Mouse (Mus musculus) hematopoietic stem cell, adult 5-6 weeks (primary cell): ENCODE results near the gene Peg10. TPM values are rescaled to one million over a fixed set of nuclear protein-coding genes. Genes with fewer than 3 reads are reported as not detected.
A peak's percentile ranks its signal among the peaks of the same experiment; 100 is the strongest.
"Not testable (repeated sequence)": the region's sequence is repeated elsewhere in the genome, so short reads cannot be mapped to it uniquely, and the experiment has no call there.

Experiments used
- ATAC-seq, 2 experiments: fragments of 125-278 bp in 1 of 2; replicated peaks in 1 of 2; 2 replicates each; pipeline ENCODE4 v1.8.0; 2016 to 2017; ENCODE audit warnings: inconsistent platforms in 2 of 2, mild to moderate bottlenecking in 2 of 2, moderate number of reproducible peaks in 2 of 2, low read depth in 1 of 2, moderate TSS enrichment in 1 of 2; ENCODE audit not compliant: low FRiP score in 2 of 2, poor library complexity in 2 of 2, severe bottlenecking in 2 of 2, insufficient read depth in 1 of 2, low TSS enrichment in 1 of 2
- total RNA-seq: library from RNA; stranded (forward); fragments of 172-1452, 232-1000 nt; gene quantifications from 2 replicates; pipeline ENCODE4 v1.2.3, GENCODE M21; 2017

Gene Peg10
- total RNA-seq, 1 experiment from 2014 or later = 0.05 TPM

DNA sequence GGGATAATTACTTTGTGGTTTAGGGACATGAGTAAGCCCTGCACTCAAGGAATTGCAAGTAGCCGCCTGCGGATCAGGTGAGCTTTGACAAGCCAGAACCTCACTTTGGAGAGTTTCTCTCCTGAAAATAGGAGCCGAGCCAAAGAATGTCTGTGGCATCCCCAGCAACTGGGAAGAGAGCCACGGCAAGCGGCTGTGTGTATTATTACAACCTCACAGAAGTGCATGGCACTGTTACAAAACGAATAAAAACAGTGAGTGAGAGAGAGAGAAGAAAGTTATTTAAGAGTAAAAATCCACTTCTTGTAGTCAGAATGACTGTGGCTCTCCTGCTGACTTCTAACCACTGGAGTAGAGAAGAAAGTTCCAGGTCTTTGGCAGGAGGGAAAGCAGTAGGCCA is 6.6 kb upstream of the Peg10 start:
- ATAC-seq = no peak

DNA sequence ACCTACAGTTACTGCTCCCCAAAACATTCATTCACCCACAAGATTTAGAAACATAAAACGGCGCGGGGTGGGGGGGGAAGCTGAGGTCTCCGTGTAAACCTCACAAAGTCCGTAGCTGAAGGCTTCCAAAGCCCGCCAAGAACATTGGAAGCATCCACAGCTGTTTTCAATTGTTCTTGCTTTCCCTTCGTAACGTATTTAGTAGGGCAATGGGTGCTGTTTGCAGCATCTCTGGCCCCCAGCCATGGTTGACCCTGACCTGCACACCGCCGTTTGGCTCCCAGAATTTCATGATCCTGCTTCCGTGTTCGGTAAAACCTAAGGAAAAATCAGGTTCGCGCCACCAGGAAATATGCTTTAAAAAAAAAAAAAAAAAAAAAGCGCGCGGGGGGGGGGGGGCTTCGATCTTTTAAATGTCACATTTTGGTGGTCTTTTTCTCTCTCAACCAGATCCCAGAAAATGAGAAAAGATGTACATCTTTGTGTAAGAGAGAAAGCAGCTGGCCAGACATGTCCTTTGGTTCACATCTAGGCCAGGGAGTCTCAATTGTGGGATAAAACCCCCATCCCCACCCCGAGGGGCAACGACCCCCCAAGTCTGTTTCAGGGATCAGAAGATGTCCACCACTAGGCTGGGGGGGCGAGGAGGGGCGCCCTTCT is 940 bp upstream of the Peg10 start:
- no peak for ATAC-seq

DNA sequence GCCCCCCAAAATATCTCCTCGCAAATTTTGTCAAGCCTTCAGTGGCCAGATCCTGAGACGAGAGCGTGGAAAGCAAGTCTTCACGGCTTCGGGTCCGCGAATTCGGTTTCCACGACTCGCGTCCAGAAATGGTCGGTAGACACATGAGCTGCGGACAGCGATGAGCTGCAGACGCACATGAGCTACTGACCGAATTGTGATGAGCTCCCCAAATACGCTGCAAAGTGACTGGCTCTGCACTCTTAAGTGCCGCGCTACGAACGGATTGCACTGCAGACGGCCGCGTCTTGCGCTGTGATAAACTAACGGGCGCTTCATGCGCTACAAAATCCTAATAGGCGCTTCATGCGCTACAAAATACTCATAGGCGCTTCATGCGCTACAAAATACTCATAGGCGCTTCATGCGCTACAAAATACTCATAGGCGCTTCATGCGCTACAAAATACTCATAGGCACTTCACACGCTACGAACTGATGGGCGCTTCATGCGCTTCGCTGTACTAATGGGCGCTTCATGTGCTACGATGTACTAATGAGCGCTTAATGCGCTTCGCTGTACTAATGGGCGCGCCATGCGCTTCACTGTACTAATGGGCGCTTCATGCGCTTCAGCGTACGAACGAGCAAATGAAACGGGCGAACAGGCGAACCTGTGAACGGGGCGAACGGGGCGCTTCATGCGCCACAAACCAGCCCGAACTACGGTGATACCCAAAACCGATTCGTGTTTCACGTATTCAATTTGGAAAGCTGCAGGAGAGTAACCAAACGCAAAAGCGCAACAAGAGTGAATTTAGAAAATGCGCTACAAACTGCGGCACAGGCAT is 785 bp downstream of the Peg10 start:
- peak; percentile 46 to 59 for ATAC-seq

DNA sequence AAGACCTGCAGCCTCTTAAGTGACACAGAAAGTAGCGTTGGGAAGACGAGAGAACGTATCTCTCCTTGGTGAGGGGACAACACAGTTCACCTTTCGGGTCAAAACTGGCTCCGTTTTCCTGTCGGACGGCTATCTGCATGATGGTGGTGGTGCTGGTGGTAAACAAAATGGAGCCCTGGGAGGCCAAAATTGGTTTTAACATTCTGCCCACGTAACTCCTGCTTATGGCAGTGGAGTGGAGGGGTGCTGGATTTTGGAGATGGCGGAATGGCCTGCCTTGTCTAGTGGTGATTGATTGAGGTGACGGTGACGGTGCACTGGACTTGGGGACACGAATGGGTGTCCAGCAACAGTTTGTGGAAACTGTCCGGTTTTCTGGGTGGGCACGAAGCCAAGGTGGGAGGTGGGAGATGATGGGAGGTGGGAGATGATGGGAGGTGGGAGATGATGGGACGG is 1.4 kb downstream of the Peg10 start:
- no peak for ATAC-seq

DNA sequence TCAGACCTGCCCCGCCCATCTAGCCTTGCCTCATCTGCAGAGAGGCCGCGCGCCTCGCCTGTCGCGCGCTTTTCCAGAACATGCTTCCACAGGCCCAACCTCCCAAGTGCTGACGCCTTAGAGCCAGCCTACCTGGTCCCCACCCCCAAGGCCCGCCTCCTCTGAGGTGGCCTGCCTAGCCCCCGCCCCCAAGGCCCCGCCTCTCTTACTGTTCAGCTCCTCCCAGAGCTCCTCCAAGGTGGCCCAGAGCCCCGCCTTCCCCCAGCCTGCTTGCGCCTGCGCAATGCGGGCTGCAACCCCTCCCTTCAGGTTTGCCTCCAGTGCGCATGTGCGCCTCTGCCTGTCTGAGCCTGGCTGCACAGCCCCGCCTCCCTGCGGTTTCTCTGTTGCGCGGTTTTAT is 2.0 kb downstream of the Peg10 start:
- peak; percentile 82 to 86 for ATAC-seq

DNA sequence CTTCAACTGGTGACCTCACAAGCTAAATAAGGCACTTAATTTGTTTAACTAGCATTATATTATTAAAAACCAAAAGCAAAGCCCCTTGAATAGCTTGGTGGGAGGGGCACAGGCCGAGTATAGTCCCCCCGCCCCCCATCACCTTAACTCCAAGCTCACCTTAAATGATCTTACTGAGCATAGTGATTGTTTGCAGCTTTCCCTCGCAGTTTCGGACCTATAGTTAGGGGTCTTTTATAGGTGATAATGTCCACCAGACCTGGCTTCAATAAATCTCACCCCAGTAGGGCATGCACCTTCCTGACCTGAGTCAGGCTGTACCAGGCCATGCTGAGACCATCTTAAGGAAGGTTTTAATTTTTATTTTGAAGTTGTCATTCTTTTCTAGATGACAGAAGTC is 4.2 kb downstream of the Peg10 start:
- ATAC-seq = no peak

DNA sequence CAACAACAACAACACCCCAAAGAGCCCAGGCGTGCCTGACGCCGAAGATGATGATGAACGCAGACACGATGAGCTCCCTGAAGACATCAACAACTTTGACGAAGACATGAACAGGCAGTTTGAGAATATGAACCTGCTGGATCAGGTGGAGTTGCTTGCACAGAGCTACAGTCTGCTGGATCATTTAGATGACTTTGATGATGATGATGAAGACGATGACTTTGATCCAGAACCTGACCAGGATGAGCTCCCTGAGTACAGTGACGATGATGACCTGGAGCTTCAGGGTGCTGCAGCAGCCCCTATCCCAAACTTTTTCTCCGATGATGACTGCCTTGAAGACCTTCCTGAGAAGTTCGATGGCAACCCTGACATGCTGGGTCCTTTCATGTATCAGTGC is 7.2 kb downstream of the Peg10 start:
- ATAC-seq = no peak

DNA sequence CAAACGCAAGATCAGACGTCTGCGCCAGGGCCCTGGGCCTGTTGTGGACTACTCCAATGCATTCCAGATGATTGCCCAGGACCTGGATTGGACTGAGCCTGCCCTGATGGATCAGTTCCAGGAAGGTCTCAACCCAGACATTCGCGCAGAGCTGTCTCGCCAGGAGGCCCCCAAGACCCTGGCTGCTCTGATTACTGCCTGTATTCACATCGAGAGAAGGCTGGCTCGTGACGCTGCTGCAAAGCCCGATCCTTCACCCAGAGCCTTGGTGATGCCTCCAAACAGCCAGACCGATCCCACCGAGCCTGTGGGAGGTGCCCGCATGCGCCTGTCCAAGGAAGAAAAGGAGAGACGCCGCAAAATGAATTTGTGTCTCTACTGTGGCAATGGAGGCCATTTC is 7.8 kb downstream of the Peg10 start:
- no peak; a peak in 1 of 4 replicates for ATAC-seq

DNA sequence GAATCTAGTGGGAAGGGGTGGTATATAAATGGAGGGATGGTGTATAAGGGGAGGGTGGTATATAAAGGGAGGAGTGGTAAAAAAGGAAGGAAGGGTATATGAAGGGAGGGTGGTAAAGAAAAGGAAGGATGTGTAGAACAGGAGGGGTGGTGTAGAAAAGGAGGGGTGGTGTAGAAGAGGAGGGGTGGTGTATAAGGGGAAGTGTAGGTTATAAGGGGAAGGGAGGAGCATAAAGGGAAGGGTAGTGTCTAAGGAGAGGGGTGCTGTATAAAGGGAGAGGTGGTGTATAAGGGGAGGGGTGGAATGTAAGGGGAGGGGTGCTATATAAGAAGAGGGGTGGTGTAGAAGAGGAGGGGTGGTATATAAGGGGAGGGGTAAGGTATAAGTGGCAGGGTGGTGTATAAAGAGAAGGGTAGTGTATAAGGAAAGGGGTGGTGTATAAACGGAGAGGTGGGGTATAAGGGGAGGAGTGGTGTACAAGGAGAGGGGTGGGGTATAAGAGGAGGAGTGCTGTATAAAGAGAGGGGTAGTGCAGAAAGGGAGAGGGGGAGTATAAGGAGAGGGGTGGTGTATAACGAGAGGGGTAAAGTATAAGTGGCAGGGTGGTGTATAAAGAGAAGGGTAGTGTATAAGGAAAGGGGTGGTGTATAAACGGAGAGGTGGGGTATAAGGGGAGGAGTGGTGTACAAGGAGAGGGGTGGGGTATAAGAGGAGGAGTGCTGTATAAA is 14.5 kb downstream of the Peg10 start:
- not testable (repeated sequence) for ATAC-seq

DNA sequence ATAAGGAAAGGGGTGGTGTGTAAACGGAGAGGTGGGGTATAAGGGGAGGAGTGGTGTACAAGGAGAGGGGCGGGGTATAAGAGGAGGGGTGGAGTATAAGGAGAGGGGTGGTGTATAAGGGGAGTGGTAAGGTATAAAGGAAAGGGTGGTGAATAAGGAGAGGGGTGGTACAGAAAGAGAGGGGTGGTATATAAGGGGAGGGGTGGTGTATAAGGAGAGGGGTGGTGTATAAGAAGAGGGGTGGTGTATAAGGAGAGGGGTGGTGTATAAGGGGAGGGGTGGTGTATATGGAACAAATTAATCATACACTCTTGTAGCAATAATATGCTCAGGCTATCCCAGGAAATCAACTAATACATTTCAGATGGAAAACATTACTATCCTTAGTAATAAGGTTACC is 15.1 kb downstream of the Peg10 start:
- peak; percentile 78; a peak in 2 of 4 replicates for ATAC-seq

DNA sequence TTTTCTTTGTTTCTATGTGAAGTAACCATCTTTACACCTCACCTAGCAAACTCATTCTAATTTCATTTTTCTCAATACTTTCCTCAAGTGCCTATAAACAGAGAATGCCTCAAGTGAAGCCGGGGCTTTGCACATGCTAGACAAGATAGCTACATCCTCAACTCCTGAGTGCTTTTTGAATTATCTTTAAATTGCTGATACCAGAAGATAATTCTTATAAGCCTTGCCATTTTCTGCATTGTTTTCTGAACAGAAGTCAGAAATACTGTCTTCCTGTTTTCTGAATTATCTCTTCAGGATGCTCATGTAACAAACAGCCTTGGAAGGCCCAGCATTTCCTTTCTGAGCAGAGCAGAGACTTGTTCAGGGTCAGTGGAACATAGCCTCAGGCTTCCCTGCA is 49.2 kb downstream of the Peg10 start:
- no peak for ATAC-seq

DNA sequence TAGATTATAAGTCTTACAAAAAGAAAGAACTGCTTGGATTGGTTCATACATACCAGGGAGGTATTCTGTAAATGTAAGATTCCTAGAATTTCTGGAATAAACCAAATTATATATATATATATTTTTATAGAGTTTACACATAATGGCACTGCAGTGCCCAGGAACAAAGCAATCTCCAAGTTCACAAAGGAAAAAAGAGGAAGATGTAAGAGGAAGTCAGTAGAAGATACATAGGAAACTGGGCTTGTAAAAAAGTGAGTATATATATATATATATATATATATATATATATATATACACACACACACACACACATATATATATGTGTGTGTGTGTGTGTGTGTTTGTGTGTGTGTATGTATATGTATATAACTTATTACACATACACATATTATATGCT is 50.2 kb downstream of the Peg10 start:
- ATAC-seq = 0 out of 4 replicates have a peak, but pooled peaks of 1 of the 2 experiments have one; percentile 46

DNA sequence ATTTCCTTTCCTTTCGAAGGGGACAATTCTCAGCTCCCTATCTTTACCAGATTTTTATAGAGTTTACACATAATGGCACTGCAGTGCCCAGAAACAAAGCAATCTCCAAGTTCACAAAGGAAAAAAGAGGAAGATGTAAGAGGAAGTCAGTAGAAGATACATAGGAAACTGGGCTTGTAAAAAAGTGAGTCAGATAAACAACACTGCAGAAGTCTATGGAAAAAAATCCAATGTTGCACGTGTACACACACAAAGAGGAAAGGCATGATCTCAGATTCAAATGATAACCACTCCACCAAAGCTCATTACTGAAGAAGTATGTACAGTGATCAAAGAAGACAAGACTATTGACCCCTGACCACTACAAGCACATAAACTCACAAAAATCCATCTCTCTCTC is 51.3 kb downstream of the Peg10 start:
- ATAC-seq = peak; percentile 66 to 73

DNA sequence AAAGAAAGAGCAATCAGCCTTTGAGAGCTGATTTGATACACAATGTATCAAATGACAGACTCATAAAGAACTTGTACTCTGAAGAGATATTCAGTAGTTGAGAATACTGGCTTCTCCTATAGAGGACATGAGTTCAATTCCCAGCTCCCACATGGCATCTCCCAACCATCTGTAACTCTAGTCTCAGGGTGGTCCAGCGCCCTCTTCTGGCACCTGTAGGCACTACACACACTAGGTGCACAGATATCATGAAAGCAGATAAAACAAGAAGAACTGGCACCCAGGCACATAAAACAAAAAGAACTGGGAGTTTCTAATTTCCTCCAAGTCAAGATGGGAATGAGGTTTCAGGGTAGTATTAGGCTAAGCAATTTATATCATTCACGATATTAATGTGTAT is 52.3 kb downstream of the Peg10 start:
- ATAC-seq = no peak

DNA sequence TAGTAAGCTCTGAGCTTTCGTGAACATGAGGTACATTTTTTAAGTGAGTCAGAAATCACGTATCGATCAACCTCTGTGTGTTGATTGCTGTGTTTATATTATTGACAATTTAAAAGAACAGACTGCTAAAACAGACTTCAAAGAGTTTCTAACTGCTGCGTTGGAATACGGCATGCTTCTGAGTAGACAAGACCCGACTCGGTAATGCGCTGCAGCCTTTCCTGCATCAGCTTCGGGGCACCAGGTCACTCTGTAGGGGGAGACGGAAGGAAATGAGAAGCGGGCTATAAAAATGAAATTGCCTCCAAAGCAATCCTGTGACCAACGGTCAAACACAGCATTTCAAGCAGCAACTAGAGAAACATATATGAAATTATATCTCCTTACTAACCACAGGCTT is 59.9 kb downstream of the Peg10 start:
- no peak for ATAC-seq
